Mouse (Mus musculus) urinary bladder, postnatal 10 days (tissue): ENCODE measurements around the gene Ldb3.

Experiments
- DNase-seq: peaks from one replicate; pipeline ENCODE4 v3.0.0; 2022; ENCODE audit warnings: low spot score

Ldb3 gene

GRCm38 (mm10) chr14:34511901-34512300 is 76.6 kb downstream of the Ldb3 start:
- DNase-seq, result no peak

DNA sequence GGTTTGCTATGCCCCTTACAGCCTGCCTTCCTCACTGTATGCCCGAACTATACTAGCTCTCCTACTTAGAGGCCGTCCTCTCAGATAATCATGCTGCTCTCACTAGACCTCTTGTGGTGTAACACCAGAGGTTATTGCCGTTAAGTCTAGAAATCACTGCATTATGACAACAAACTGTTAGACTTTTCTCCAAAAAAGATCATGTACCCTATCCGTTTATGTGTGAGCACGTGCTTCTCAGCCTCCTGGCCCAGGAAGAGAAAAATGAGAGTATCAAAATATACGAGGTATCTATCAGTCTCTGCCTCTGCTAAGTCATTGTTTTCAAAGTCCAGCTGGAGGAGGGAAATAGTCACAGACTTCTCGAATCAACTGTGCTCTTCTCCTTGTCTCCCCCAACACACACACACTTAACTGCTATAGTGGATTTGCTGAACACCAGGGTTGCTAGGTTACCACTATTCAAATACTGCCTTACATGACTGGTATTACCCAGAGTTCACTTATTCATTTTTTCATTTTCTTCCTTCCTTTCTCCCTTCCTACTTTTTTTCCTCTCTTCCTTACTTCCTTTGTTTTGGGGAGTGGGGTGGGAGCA is 79.5 kb downstream of the Ldb3 start:
- DNase-seq, result no peak

- DNase-seq, result no peak
Observed at GRCm38 (mm10) chr14:34508187-34508840, 80.2 kb downstream of the Ldb3 start.

GRCm38 (mm10) chr14:34505309-34505708 is 83.2 kb downstream of the Ldb3 start:
- DNase-seq, result no peak

DNA sequence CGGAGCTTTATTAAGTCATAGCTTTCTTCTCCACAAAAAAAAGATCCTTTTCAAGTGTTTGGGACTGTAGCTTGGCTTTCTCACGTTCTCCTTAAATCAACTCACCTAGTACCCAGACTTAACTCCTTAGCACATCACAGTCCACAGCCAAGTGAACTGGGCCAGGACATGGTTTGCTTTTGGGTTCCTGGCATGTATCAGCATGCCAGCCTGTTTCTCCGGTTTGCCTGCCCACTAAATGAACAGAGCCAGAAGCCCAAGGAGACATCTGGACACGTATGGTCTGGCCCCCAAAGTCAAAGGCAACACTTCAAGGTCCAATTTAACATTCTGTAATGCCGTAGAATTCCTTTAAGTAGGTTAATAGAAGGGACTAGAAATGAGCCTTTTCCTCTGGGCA is 84.1 kb downstream of the Ldb3 start:
- no peak for DNase-seq

GRCm38 (mm10) chr14:34503759-34504158 is 84.7 kb downstream of the Ldb3 start:
- DNase-seq, result no peak

- no peak for DNase-seq
Observed at GRCm38 (mm10) chr14:34503325-34503647, 85.2 kb downstream of the Ldb3 start, which contains the start of gene Bmpr1a. Gene Bmpr1a, minus strand, starts transcription at chr14:34503341.

DNA sequence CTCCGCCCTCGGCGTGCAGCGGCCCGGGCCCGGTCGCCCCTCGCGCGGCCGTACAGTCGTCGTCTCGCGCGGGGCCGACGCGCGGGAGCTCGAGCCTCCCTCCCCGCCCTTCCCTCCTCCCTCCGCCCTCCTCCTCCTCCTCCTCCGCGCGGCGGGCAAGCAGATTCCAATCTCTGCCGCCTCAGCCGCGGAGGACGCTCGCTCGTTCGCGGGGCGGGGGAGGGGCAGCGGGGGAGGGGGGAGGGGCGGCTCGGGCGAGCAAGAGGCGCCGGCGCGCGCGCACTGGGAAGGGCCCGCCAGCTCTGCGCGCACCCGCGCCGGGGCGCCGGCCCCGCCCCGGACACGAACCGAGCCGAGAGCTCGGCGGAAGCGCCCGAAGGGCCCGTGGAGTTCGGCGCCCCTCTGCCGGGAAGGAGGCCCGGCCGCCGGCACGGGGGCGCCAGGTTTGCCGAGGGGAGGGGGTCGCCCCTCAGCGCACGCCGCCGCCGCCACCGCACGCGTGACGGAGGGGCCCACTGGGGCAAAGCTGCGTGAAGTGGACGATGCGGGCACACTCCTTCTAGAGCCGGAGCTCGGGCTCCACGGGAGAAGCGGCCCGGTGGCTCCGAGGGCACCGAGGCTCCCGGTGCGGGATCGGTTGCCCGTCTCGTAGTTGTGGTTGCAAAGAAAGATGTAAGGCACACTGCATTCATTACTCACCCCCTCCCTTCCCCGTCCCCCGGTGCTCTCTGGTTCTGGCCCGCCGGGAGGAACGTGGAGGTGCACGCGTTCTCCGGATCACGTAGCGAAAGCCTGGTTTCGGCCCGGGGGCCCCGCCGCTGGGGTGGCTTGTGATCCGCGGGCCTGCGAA is 85.8 kb downstream of the Ldb3 start:
- DNase-seq, result peak; percentile 49

- no peak for DNase-seq
Observed at GRCm38 (mm10) chr14:34501804-34502474, 86.5 kb downstream of the Ldb3 start.

DNA sequence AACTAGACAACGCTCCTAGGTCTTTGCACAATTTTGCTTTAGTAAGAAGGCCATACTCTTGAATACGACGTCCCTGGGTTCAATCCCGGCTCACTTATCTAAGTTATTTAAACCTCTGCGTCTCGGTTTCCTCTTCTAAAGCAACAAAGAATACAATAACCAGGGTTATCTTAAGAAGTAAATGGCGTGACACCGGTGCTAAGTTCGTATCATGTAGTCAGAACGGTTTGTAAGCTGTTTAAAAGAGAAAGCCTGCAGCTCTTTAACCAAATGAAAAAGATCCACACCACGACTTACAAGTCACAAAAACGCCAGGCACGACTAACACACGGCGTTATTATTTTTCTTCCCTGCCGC is 87.1 kb downstream of the Ldb3 start:
- no peak for DNase-seq

GRCm38 (mm10) chr14:34500309-34500708 is 88.2 kb downstream of the Ldb3 start:
- no peak for DNase-seq

DNA sequence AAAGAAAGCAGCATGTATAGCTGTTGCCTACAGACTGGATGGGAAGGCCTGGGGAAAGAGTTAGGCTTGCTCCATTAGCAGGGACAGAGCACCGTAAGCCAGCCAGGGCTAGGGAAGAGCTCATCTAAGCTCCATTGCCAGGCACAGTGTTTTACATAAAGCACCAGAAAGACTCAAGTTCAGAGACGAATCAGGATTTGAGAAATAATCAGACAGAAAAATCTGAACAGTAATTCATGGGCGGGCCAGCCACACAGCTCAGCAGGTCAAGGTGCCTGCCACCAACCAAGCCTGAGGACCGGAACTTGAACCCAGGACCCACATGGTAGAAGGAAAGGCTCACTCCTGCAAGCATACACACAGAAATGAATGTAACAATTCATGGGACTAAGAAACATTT is 88.8 kb downstream of the Ldb3 start:
- DNase-seq, result no peak

DNA sequence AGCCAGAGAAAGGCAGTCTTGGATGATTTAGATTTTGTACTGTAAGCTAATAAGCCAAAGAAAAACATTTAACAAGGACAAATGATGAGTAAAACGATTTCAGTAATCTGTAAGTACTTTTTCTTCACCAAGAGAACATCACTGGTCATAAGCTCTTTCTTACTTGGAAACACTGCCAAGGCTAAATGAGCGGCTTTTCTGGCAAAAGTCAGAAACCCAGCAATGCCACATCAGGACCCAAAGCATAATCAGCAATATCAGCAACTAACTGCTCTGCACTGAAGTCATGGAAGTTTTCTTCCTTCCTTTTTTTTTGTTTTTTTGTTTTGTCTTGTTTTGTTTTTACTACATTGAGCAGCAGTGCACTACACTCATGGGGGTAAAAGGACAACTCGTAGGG is 91.1 kb downstream of the Ldb3 start:
- no peak for DNase-seq

- no peak for DNase-seq
Observed at GRCm38 (mm10) chr14:34493682-34494081, 94.8 kb downstream of the Ldb3 start.

DNA sequence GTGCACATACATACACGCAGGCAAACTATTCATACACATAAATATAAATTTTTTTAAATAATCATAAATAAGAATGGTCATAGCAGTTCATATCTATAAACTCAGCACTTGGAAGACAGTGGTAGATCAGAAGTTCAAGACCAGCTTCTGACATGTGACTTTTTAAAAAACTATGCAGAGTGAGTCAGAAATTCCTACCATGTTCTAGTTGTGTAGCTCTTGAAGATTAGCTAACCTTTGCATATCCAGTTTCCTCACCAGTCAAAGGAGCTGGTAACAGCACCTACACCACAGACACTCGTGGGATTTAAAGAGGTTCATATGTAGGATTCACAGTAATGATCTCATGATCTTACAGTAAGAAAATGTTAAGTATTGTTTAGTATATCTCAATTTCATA is 95.8 kb downstream of the Ldb3 start:
- no peak for DNase-seq

GRCm38 (mm10) chr14:34490965-34491364 is 97.5 kb downstream of the Ldb3 start:
- DNase-seq, result no peak

GRCm38 (mm10) chr14:34489928-34490327 is 98.6 kb downstream of the Ldb3 start:
- no peak for DNase-seq

GRCm38 (mm10) chr14:34486169-34486568 is 102.3 kb downstream of the Ldb3 start:
- no peak for DNase-seq

GRCm38 (mm10) chr14:34483469-34484341 is 104.8 kb downstream of the Ldb3 start:
- no peak for DNase-seq
